Mouse (Mus musculus) lung, postnatal 4 days (tissue): ENCODE results near the gene Ube2d2b.

ENCODE experiments used
- DNase-seq, 2 experiments: peaks; one replicate each; pipeline ENCODE4 v3.0.0; 2021

Gene Ube2d2b

DNA sequence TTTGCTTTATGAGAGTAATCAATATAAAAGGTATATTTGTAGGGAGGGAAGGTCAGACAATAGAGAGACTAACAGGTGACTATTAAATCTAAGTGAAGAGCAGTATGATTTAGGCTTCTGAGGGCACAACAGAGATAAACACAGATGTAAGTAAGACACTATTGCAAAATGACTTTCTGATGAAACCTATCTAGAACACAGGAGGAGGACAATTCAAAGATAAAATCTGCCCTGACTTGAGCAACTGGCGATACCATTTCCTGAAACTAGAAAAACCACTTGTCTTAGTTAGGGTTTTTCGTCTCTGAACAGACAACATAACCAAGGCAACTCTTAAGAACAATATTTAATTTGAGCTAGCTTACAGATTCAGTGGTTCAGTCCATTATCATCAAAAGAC lies 25.6 kb downstream of the Ube2d2b start:
- no peak for DNase-seq

DNA sequence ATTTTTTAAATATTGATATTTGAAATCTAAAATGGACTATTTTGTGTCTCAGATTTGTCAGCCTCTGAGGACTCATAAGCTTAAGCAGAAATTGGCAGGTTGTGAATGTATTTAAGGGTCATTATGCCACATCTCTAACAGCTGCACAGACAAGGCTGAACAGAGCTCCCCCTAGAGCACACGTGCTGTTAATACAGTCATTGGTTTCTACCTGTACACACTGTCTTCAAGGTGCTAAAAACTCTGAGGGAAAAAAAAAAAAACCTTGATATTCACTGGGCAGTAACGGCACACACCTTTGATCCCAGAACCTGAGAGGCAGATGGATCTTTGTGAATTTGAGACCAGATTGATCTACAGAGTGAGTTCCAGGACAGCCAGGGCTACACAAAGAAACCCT lies 29.1 kb downstream of the Ube2d2b start:
- DNase-seq, result no peak

DNA sequence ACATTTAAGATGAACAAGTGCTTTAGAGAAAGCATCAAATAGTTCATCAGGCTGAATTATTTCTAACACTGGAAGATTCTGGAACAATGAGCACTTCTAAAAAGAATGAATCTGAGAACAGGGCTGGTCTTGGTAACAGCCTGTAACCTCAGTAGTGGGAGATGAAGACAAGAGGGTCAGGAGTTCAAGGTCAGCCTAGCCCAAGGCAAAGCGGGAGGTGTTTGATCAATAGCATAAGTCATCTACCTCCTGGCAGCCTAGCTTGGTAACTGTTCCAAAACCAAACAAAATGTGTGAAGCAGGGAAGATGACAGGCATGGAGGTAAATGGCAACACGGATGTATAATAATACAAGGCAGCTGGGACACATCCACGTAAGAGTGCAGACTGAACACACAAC lies 34.1 kb downstream of the Ube2d2b start:
- DNase-seq, result no peak

GRCm38 (mm10) chr5:107866127-107867126 lies 36.5 kb downstream of the Ube2d2b start:
- peak in 1 of 2 experiments; percentile 39 for DNase-seq

- peak; percentile 70 to 73 for DNase-seq
Observed at GRCm38 (mm10) chr5:107867970-107868904, 38.3 kb downstream of the Ube2d2b start.

GRCm38 (mm10) chr5:107868905-107869424 lies 39.1 kb downstream of the Ube2d2b start:
- peak; percentile 92 to 97 for DNase-seq

DNA sequence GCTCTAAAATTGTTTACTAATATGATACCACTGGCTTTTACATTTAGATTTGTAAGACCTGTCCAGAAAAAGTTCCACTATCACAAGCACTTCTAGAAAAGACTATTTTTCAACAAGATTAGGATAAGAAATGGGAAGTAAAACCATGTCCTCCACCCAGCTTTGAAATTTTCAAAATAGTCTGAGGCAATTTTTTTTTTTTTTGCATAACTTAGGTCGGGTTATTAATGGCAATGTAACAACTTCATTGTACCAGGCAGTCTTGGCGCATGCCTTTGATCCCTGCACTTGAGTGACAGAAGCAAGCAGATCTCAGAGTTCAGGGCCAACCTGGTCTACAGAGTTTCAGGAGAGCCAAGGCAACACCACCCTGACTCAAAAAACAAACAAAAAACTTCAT lies 39.8 kb downstream of the Ube2d2b start:
- no peak for DNase-seq

DNA sequence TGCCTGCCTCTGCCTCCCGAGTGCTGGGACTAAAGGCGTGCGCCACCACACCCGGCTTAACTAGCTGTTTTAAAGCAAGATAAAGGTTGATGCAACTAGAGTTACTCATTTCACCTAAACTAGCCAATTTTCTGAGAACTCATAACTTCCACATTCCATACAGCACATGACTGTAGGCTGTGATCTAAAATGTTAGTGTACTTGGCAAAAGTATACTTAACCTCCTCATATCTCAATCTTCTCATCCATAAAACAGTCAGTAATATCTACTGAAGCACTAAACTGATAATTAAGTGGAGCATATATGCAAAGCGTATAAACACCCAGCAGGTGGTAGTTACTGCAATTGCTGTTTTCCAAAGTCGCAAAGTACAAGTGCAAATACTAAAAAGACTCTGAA lies 43.4 kb downstream of the Ube2d2b start:
- DNase-seq, result no peak

DNA sequence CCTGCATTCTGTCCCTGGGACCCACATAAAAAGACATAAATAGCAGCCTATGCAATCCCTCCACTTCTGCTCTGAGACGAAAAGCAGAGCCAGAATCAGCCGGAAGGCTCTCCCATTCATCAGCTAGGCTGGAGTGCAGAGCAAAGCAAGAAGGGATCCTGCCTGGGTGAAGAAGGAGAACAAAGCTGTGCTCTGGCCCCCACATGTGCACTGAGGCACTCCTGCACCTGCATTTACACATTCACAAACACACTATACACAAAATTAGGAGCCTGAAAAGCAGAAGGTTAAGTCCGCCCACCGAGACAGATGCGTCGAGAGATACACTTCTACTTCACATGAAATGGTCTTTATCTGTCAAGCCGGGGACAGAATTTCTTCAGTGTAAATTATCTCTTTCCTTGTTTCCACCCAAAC lies 44.0 kb downstream of the Ube2d2b start:
- DNase-seq, result no peak

DNA sequence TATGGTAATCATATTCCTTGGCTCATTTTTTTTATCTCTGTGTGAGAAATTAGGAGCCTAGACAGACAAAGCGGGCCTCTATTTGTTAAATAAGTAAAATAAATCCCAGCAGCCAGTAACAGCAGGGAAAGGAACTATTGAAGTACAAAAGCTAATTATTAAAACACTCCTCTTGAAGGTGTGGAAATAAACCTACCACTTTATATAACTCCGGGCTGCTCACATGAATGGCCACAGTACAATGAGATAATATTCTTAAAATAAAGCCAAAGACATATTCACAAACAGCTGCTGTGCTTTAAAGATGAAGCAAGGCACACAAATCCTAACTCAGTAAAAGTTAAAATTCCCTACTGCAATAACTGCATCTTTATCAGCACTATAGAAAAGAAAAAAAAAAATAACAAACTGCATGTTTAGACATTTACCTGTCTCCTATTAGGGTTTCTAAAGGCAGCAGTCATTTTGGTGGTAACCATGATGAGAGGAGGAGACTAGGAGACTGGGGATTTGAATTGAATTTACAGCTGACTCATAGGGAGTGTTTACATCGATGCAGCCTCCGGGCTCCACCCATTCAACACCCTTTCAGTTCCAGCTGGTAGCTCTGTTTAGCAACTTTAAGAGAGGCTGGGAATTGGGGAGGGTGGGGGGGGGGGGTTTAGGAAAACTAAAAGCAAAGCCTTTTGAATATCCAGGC lies 44.8 kb downstream of the Ube2d2b start, which contains the start of gene Evi5:
Gene Evi5, minus strand, starts transcription at position 547 of the 700 bp plus-strand sequence.
- DNase-seq, result no peak

GRCm38 (mm10) chr5:107875261-107875611 lies 45.3 kb downstream of the Ube2d2b start:
- no peak for DNase-seq

DNA sequence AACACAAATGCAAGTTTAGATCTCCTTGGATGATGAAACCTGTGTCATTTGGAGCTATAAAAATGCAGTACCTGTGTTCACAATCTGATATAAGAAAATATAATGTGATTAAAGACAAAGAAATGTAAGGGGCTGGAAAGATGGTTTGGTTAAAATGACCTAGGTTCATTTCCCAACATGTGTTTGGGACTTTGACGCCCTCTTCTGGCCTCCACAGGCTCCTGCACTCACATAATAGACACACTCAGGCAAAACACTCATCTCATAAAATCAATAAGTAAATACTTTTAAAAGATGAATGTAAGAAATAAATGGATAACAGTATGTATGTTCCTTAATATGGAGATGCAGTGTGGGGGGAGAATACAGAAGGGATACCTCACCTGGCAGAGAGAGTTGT lies 47.2 kb downstream of the Ube2d2b start:
- DNase-seq, result no peak

DNA sequence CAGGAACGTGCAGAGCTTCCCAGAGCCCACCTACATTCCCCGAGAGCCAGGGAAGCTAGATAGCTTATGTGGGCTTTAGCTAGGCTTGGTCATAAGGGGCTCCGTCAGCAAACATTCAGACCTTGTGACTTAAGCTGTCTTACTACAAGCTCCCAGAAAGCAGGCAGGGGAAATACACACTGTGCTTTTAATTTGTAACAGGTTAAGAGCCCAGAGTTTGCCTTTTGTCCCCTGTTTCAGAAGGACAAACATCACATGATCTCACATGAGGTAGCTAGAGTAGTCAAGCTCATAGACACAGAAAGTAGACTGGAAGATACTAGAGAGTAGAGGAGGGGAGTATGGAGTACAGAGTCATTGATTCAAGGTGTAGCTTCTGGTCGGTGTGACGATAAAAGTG lies 50.8 kb downstream of the Ube2d2b start:
- no peak for DNase-seq
